Mouse (Mus musculus) intestine, postnatal 0 days (tissue): ENCODE measurements at regions not wholly inside any gene's neighbourhood (a gene's known extent, or its start where the extent isn't known, plus 50 kb on each side); places are given as distances from the start of the nearest gene placed in this dataset.
A peak's percentile ranks its signal among the peaks of the same experiment; 100 is the strongest.

Experiments
- ATAC-seq: fragments of 200-750 bp; cut with Nextera tagmentation; 2 replicates; pipeline ENCODE4 v1.8.0; 2017; ENCODE audit warnings: mild to moderate bottlenecking, moderate TSS enrichment, moderate library complexity
- H3K27ac ChIP-seq: fragments of 300-500 bp; sonication (generic); 2 replicates; pipeline ENCODE4 v1.5.1; 2014; ENCODE audit warnings: mild to moderate bottlenecking, low read depth, low read length, moderate library complexity
- H3K27me3 ChIP-seq: fragments of 300-500 bp; sonication (generic); replicated peaks from 2 replicates; pipeline ENCODE4 v1.6.1; 2014; ENCODE audit warnings: low read length, mixed read lengths; ENCODE audit not compliant: control insufficient read depth, insufficient read depth
- H3K36me3 ChIP-seq: fragments of 300-500 bp; sonication (generic); 2 replicates; pipeline ENCODE4 v1.6.1; 2014; ENCODE audit warnings: mild to moderate bottlenecking, moderate library complexity; ENCODE audit not compliant: control insufficient read depth, insufficient read depth
- H3K4me1 ChIP-seq: fragments of 300-500 bp; sonication (generic); replicated peaks from 2 replicates; pipeline ENCODE4 v1.6.1; 2014; ENCODE audit warnings: antibody characterized with exemption, low read length, mixed read lengths; ENCODE audit not compliant: control insufficient read depth, insufficient read depth
- H3K4me2 ChIP-seq: fragments of 300-500 bp; sonication (generic); replicated peaks from 2 replicates; pipeline ENCODE4 v1.6.1; 2014; ENCODE audit warnings: low read depth, mild to moderate bottlenecking, moderate library complexity
- H3K4me3 ChIP-seq: fragments of 300-500 bp; sonication (generic); 2 replicates; pipeline ENCODE4 v1.5.1; 2014; ENCODE audit warnings: low read depth, low read length
- H3K9ac ChIP-seq: fragments of 300-500 bp; sonication (generic); 2 replicates; pipeline ENCODE4 v1.6.1; 2014; ENCODE audit warnings: mild to moderate bottlenecking, low read depth, low read length
- H3K9me3 ChIP-seq: fragments of 300-500 bp; sonication (generic); 2 replicates; pipeline ENCODE4 v1.6.1; 2016; ENCODE audit warnings: mixed run types; ENCODE audit not compliant: control insufficient read depth
- CTCF ChIP-seq: sonication (generic); IDR thresholded peaks from 2 replicates; pipeline ENCODE4 v1.5.1; 2016; ENCODE audit warnings: low read depth, mild to moderate bottlenecking, control low read depth, antibody characterized with exemption, moderate library complexity
- WGBS: fragments of 180-500 bp; shearing (Covaris S2); extraction: QIAGEN DNeasy Blood & Tissue Kit; methylation state at CpG from one replicate; pipeline ENCODE4 v1.1.7; 2014; 5-methylcytosine and 5-hydroxymethylcytosine counted together

- Histone ChIP-seq H3K9ac (no peak overlapping the region), H3K4me1 (no peaks in the 10 kb centered on the region), H3K4me2 (no peak overlapping the region), H3K9me3 (no peaks in the 10 kb centered on the region), H3K27ac (no peak overlapping the region), H3K36me3 (no peaks in the 10 kb centered on the region), H3K4me3 (no peak overlapping the region), H3K27me3 (no peaks in the 10 kb centered on the region)
- no peak for ATAC-seq
- no peak for TF ChIP-seq CTCF
- WGBS = 62% methylated on average over 6 of the region's 6 CpGs
Observed at GRCm38 (mm10) chr16:42808864-42809263, 66.8 kb upstream of the Zbtb20 start.

- H3K27me3 ChIP-seq = no peaks in the 10 kb centered on the region
- no peak for TF ChIP-seq CTCF
- H3K4me1 ChIP-seq = no peaks in the 10 kb centered on the region
- H3K27ac ChIP-seq = no peak overlapping the region
- H3K9ac ChIP-seq = no peak overlapping the region
- no peaks in the 10 kb centered on the region for H3K36me3 ChIP-seq
- no peak overlapping the region for H3K4me3 ChIP-seq
- no peak overlapping the region for H3K4me2 ChIP-seq
- peak; percentile 72 for ATAC-seq
- H3K9me3 ChIP-seq = no peaks in the 10 kb centered on the region
- 46% methylated on average over 2 of the region's 2 CpGs for WGBS
Observed at GRCm38 (mm10) chr16:42807536-42807935, 68.1 kb upstream of the Zbtb20 start.

GRCm38 (mm10) chr16:42803609-42804008 is 72.1 kb upstream of the Zbtb20 start:
- no peak overlapping the region for H3K4me2 ChIP-seq
- H3K4me3 ChIP-seq = no peak overlapping the region
- H3K9ac ChIP-seq = no peak overlapping the region
- H3K4me1 ChIP-seq = no peaks in the 10 kb centered on the region
- no peaks in the 10 kb centered on the region for H3K27me3 ChIP-seq
- H3K9me3 ChIP-seq = no peaks in the 10 kb centered on the region
- WGBS = 64% methylated on average over 1 of the region's 1 CpGs
- no peak for ATAC-seq
- no peaks in the 10 kb centered on the region for H3K36me3 ChIP-seq
- H3K27ac ChIP-seq = no peak overlapping the region
- no peak for TF ChIP-seq CTCF

GRCm38 (mm10) chr16:42792571-42792970 is 83.1 kb upstream of the Zbtb20 start:
- Histone ChIP-seq H3K4me1 (no peaks in the 10 kb centered on the region), H3K4me3 (no peak overlapping the region), H3K27ac (no peak overlapping the region), H3K36me3 (no peaks in the 10 kb centered on the region), H3K9ac (no peak overlapping the region), H3K27me3 (no peaks in the 10 kb centered on the region), H3K9me3 (no peaks in the 10 kb centered on the region), H3K4me2 (no peak overlapping the region)
- TF ChIP-seq CTCF = no peak
- no peak for ATAC-seq
- WGBS = 68% methylated on average over 2 of the region's 2 CpGs

GRCm38 (mm10) chr16:42784712-42785111 is 91.0 kb upstream of the Zbtb20 start:
- Histone ChIP-seq H3K9ac (no peak overlapping the region), H3K9me3 (no peaks in the 10 kb centered on the region), H3K4me1 (no peaks in the 10 kb centered on the region), H3K27me3 (no peaks in the 10 kb centered on the region), H3K36me3 (no peaks in the 10 kb centered on the region), H3K4me2 (no peak overlapping the region), H3K4me3 (no peak overlapping the region), H3K27ac (no peak overlapping the region)
- 44% methylated on average over 4 of the region's 4 CpGs for WGBS
- no peak for ATAC-seq
- no peak for TF ChIP-seq CTCF

- Histone ChIP-seq H3K9ac (no peak overlapping the region), H3K4me1 (no peaks in the 10 kb centered on the region), H3K36me3 (no peaks in the 10 kb centered on the region), H3K9me3 (no peaks in the 10 kb centered on the region), H3K27me3 (no peaks in the 10 kb centered on the region), H3K4me3 (no peak overlapping the region), H3K27ac (no peak overlapping the region), H3K4me2 (no peak overlapping the region)
- no peak for ATAC-seq
- 76% methylated on average over 4 of the region's 4 CpGs for WGBS
- TF ChIP-seq CTCF = no peak
Observed at GRCm38 (mm10) chr16:42784031-42784430, 91.7 kb upstream of the Zbtb20 start.

- 12% methylated on average over 5 of the region's 5 CpGs for WGBS
- Histone ChIP-seq H3K4me3 (no peak overlapping the region), H3K27ac (no peak overlapping the region), H3K4me1 (no peaks in the 10 kb centered on the region), H3K4me2 (no peak overlapping the region), H3K9ac (no peak overlapping the region), H3K9me3 (no peaks in the 10 kb centered on the region), H3K36me3 (no peaks in the 10 kb centered on the region), H3K27me3 (no peaks in the 10 kb centered on the region)
- peak; percentile 68 for TF ChIP-seq CTCF
- no peak for ATAC-seq
Observed at GRCm38 (mm10) chr16:42782091-42782679, 93.5 kb upstream of the Zbtb20 start.
